Comparison of ENCODE assay signal across 8 mouse cellular contexts in genomic region chr7:112316239-112316638, GRCm38 (mm10).
DNase-seq lines count a peak whose midpoint lies in the region; ATAC-seq and TF ChIP-seq lines count a peak whose summit lies in the region.

No protein-coding gene starts in this region.

- H3K4me3 ChIP-seq in intestine, postnatal 0 days (ENCODE audit: low read depth, low read length): no peak overlapping the region

- DNase-seq in right cerebral cortex, adult 18-20 months: peak; percentile 92
- DNase-seq in right cerebral cortex, postnatal 4 days: no peak
- peak; percentile 88 for DNase-seq in fibroblast of lung, adult 2 months (ENCODE audit: low read depth)
- DNase-seq in heart, postnatal 36 days: peak; percentile 59 to 64
- peak; percentile 44 for DNase-seq in ovary, postnatal 14 days (ENCODE audit: low spot score)
- no peak for DNase-seq in kidney, adult 9 months
- no peak for DNase-seq in kidney, postnatal 36 days

- no peaks in the 10 kb centered on the region for H3K27me3 ChIP-seq in intestine, postnatal 0 days (replicated peaks; ENCODE audit: control insufficient read depth, insufficient read depth, low read length)

- TF ChIP-seq CTCF in intestine, postnatal 0 days (IDR thresholded peaks at IDR 0.05; ENCODE audit: low read depth): no peak

- H3K36me3 ChIP-seq in intestine, postnatal 0 days (ENCODE audit: control insufficient read depth, insufficient read depth): peaks cover 36% of the 10 kb centered on the region

- H3K9ac ChIP-seq in intestine, postnatal 0 days (ENCODE audit: low read depth, low read length): no peak overlapping the region

- H3K27ac ChIP-seq in intestine, postnatal 0 days (ENCODE audit: low read depth, low read length): no peak overlapping the region

- no peak overlapping the region for H3K4me2 ChIP-seq in intestine, postnatal 0 days (replicated peaks; ENCODE audit: low read depth)

- 81% methylated on average over 1 of the region's 1 CpGs for WGBS in intestine, postnatal 0 days

- H3K4me1 ChIP-seq in intestine, postnatal 0 days (replicated peaks; ENCODE audit: control insufficient read depth, insufficient read depth, low read length): peaks cover 14% of the 10 kb centered on the region

- H3K9me3 ChIP-seq in intestine, postnatal 0 days (ENCODE audit: control insufficient read depth): no peaks in the 10 kb centered on the region

- intact Hi-C loops in heart, postnatal 36 days (cut with DNase I): loop anchor here (5.0 kb wide), 1 partner anchor 44 kb away; no protein-coding TSS in a partner anchor

- ATAC-seq in intestine, postnatal 0 days: no peak

Comparison
In these comparisons a context has a peak if more than half of its experiments do, and no peak if none do; other contexts are left out.
1. DNase-seq: peak in right cerebral cortex, adult 18-20 months (single experiment), fibroblast of lung, adult 2 months (single experiment), heart, postnatal 36 days (2 of 2) and ovary, postnatal 14 days (single experiment); none in right cerebral cortex, postnatal 4 days (single experiment), kidney, adult 9 months (single experiment) and kidney, postnatal 36 days (0 of 2).